Mouse (Mus musculus) c-Kit-positive CD71-positive TER-119-positive erythroid progenitor cells, embryonic 14.5 days (primary cell): ENCODE data around the gene Ahcyl1.

ENCODE experiments used
- DNase-seq: peaks from one replicate; pipeline ENCODE4 v3.0.0-alpha.2; 2013; ENCODE audit warnings: low spot score

The Ahcyl1 gene

DNA sequence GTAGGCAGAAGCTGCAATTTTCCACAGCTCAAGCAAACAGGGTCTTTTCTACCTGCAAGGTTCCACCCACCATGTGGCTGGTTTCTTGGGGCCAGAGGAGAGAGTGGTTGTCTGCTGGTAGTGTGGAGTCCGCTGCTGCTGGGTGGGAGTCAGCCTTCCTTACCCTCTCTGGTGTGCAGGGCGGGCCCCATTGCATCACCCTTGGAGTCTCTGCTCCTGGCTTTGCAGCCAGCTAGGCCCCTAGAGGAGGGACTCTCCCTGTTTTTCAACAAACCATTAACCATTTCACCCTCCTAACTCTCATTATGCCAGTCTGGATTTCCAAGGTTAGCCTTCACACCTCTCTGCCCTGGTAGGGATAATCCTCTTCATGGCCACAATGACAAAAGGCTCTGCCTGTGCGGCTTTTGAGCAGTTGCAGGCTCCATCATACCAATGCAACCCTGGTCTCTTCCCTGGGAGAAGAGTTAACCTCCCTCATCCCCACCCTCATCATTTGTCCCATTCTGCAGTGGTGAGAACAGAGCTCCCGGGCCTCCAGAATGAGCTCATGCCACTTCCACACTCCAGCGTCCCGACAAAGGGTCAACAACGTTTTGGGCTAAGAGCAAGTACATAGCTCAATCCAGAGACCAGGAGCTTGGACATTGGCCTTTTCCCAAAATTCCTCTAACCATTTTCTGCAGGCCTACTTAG lies 7.5 kb upstream of the Ahcyl1 start:
- no peak for DNase-seq

DNA sequence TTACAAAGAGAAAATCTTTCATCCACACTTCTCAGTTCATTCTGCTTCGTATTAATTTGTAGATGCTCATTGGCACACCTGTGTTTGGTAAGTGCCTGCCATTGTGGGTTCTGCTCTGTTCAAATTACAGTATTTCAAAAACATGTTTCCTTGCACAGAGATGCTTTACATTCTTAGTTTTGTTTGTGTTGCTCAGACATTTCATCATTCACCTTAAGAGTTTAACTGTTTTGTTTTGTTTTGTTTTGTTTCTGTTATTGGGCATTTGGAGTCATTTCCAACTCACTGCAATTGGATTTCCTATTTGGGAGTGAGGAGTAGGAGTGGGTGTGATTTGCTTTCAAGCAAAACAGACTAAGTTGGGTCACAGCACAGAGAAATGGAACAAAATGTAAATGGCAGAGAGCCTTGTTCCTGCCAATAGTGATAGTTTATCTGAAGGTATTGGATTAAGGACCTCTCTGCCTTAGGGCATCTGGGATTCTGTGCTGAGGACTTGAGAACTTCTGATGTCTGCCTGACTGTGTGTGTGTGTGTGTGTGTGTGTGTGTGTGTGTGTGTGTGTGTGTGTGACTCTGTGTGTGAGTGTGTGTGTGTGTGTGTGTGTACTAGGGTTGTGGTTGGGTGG lies 5.5 kb upstream of the Ahcyl1 start:
- DNase-seq, result no peak

DNA sequence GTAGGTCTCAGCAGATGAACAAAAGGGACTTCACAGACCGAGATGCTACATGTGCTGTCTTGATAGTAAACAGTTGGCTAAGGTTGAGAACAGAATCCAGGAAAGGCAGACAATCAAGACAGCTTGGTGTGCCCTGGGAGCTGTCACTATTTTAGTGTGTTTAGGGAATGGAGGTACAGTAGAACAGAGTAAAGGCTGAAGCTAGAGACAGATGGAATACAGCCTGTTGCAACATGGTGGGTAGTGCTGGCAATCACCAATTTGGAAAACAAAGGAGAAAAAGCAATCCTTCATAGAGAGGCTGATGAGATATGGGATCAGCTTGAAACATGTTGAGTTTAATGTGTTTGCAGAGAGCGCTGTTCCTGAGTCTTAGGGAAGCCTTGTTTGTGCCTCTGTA lies 4.3 kb upstream of the Ahcyl1 start:
- no peak for DNase-seq

DNA sequence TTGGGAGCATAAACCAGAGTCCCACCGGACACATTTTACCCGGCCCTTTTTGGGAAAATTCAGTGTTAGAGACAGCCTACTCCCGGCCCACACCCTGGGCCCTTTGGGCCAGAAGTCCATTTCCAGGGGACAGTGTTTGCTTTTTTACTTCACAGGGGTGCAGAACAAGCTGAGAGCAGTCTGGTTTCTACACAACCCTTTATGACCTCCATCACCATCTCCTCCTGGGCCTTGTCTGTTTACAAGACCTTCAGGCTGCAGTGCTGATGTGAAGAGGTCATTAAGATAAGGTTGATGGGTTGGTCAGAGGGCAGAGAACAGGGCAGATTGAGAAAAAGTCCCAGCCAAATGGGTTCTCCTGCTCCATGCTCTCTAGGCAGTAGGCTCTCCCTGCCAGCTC lies 550 bp upstream of the Ahcyl1 start:
- DNase-seq, result no peak

DNA sequence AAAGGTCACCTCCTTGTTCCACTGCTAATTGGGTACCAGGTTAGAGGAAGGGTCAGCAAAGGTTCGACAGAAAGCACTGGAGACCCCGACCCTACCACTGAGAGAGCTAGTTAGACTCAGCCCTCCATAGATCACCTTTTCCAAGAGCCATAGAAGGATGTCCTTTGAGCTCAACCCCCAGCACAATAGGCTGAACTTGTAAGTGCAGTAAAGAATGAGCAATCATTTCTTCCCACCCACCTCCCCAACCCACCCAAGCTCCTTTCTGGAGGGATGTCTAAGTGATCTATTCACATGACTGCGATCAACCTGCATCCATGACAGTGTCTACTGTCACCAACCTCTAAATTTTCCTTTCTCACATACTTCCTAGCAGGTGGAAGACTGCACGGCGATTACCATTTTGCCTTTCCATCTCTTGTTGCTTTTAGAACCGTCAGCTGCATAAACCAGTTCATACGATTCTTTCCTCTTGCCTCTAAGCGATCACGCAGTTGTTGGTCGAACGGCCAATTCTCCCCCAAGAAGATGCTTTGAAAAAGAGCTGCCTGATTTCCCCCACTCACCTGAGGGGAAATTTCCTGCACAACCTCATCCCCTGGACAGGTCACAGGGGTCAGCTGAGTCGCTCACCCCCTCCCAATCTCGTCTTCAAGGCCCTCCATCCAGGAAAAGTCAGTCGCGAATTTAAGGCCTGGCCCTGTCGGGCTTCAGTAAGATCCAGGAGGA lies 977 bp downstream of the Ahcyl1 start:
- DNase-seq, result peak; percentile 26

DNA sequence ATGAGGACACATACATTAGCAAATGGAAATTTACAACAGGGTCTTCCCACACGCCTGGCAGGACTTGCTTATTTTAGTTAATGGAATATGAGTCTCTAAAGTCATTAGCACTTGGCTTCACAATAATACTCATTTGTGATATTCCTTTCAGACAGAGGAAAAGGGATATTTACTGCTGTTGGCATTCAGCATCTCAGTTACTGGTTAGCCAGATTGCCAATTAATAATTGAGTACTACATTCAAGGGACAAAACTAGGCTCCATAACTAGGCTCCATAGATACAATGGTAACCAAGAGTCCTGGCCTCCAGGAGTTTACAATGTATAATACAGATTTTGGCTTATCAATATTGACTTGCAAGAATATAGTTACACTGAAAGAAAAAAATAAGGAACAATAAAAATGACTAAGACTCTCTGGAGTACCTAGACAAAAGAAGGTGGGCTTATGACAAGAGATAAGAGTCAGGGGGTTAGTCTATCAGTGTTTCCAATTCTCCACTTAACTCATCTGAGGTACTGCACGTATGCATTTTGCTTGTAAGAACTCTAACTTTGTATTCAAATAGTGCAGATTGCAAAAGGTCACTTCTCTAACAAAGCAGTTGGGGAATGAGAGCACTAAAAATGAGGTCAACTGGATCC lies 2.0 kb downstream of the Ahcyl1 start:
- no peak for DNase-seq

DNA sequence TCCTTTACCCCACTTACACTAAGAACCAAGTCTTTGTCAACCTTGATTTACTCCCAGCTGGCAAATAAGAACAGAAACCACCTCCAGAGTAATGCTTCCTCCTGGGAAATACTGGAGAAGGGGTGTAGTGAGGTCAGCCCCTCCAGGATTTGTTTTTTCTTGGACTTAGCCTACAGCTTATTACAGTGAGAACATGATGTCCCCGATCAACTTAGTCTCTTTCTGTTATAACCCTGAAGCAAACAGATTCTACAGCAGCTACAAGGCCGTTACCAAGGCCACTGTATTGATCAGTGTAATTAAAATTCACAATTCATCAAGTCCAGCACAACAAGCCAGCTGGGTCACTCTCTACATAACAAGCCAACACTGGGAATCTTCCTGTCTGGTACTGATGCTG lies 6.0 kb downstream of the Ahcyl1 start:
- DNase-seq, result no peak

DNA sequence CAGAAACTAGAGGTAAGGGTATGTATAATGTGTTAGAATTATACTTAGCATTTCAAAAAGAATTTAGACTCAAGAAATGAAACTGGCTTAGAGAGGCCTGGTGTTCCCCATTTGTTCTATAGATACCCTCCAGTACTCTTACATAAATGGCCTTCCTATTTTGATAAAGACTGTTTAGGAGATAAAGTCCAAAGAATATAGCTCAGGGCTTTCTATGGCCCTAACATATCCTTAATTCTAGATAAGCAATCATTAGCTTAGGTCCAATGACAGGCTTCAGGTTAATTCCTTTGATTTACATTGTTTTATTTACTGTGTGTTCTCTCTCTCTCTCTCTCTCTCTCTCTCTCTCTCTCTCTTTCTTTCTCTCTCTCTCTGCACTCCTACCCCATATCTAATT lies 7.1 kb downstream of the Ahcyl1 start:
- DNase-seq, result no peak

DNA sequence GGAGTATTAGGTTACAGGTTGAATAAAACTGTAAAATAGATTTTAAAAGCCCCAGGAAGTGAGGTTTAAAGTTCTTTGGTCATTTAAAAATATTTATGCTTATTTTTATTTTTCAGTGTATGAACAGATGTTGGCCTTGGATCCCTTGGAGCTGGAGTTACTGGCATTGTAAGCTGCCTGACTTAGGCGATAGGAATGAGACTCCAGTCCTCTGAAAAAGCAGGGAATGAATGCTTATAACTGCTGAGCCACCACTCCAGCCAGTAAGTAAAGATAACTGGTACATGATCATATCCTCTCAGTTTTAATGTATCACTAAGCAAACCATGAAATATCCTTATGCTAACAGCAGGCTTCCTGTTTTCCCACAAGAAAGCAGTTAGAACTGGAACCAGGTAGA lies 8.1 kb downstream of the Ahcyl1 start:
- no peak for DNase-seq

DNA sequence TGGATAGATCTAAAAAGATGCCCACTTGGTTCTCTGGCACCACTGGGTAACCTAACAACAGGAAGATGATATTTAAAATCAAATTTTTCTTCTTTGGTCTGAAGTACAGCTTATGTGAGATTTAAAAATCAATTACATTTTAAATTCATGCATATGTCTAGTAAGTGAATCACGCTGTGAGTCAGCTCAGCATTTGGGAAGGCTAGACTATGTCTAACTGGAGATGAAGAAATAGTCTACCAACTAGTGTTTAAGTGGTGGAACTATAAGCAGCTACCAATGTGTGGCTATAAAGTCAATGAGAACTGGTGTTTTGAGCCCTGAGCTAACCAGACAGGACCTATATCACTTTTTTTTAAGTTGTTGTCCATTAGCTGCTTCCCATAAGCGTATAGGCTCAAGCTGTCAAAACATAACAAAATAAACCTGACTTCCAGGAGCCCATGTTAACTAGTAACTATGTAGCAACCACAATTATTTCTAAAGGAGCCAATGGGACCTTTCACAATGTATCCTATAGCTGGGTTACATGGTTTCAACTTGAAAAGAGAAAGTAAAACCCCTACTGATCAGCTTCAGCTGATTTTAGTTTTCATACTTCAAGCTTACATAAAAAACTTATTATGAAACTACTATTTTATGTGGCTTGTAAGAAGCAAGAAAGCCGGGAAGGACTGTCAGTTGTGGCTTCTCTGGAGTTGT lies 9.9 kb downstream of the Ahcyl1 start:
- DNase-seq, result no peak

DNA sequence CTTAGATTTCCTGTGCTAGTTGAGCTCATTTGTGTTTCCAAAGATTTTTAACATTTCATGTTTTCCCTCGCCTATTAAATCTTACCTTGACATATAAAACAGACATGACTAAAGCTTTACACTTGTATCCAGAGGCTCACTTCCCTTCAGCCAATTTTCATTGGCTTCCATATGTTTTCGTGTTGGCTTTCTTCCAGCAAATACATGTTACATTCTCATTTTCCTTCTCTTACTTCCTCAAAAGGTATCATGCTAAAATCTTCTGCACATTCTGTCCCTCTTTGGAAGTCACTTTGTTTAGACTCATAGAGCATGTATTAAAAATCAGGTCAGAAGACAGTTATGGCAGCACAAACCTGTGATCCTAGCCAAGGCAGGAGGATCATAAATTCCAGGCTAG lies 10.7 kb downstream of the Ahcyl1 start:
- no peak for DNase-seq

DNA sequence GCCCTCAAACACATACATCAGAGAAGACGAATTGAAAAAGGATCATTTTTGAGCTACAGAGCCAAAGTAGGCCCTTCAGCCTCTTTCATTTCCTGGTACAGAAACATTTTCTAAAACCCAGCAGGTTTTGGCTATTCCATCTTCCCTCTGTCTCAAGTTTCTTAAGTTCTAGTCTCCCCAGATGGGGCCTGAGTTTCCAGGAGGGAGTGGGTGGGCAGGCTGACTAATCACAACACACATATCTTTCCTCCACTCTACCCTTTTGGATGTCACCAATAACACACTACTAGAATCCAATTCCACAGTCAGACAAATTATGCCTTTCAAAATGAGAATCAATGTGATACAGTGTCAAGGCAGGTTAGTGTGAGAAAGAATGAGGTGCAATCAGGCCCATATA lies 12.8 kb downstream of the Ahcyl1 start:
- no peak for DNase-seq

DNA sequence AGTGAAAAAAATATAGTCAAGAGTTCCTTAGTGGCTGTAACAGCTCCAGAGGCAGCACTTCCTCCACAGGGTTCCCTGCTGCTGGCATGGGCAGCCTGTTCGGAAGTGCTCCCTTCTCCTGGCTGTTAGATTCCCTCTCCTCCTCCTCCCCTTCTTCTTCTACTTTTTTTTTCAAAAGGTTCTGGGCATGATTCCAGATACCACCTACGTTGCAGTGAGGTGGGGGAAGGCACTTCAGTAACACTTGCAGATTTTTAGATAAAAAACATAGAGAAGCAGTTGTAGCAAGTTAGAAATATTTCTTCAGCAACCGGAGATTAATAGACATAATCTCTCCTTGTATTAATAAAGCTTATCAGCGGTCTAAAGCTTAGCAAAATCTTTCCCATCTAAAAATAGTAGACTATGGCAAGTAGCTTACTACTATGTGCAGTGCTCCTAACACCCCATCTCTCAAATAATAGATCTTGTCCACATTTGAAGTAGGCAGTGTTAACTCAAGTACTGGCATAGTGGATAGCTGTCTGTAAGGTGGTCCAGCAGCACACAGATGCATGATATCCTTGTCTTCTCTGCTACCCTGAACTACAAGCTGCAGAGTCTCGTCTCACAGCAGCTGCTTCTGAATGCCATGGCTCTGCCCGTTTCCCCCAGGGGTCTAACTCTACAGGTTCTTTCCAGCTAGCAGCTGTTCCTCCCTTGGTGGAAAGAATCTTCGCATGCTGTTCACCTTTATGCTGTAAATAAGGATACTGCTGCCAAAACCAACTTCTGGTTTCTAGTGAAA lies 15.4 kb downstream of the Ahcyl1 start:
- no peak for DNase-seq

DNA sequence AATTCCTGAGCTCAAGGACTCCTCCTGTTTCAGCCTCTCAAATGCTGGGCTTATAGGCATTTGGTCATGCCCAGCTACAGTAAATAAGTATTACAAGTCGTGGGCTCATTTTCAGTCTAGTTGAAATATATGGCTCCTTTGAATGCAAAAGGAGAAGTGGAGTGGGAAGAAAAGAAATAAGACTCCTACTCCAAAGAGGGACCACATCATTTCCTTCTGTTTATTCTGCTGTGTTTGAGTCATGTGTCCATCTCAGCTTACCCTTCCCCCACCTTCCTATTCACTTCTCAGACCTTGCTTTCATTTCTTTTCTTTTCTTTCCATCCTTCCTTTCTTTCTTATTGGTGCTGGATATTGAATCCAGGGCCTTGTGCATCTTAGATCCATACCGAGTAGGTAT lies 24.9 kb downstream of the Ahcyl1 start:
- DNase-seq, result no peak

DNA sequence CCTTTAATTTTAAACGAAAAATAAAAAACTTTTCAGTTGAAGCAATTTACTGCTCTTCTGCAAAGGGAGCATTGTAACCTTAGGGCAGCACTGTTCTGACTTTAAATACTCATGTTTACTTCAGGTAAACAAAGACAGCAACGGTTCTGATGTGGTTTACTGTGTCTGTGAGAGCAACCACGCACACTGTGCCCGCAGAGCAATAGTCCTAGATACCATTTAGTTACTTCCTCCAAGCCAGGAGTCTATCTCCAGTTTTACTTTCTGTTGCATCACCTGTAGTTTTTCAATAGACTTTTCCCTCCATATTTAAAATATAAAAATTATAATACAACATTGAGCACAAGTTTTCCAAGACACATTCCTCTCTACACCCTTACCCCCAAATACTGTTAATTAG lies 25.9 kb downstream of the Ahcyl1 start:
- no peak for DNase-seq

DNA sequence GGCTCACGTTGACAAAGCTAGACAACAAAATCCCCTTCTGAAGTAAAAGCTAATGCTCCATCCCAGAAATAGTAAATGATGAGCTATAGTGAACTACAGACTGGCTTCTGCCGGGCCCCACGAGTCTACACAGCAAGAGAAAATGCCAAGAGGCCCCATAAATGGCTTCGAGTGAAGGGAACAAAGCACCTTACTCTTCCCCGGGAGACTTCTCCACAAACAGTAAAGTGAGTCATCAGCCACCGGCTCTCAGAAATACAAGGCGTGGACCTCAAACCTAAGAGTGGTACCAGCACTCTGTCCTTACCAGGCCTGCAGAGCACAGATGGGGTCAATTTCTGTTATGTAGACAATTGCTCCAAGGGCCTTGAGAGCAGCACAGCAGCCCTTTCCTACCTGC lies 27.6 kb downstream of the Ahcyl1 start:
- no peak for DNase-seq

DNA sequence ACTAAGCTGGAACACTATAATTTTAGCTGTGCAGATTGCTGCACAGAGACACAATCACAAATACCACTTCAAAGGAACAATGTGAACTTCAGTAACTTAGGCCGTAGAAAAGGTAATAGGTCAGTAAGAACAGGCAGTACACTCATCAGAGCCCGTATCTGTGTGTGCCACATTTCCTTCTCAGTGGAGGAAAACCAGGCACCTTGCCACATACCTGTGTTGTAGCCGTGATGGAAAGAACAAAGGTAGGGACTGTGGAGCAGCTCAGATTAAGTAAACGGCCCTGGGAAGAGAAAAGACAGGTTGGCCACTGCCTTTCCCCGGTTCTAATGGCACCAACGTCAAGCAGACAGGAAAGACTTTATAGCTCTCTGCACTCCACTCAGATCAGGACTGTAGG lies 28.9 kb downstream of the Ahcyl1 start:
- no peak for DNase-seq

DNA sequence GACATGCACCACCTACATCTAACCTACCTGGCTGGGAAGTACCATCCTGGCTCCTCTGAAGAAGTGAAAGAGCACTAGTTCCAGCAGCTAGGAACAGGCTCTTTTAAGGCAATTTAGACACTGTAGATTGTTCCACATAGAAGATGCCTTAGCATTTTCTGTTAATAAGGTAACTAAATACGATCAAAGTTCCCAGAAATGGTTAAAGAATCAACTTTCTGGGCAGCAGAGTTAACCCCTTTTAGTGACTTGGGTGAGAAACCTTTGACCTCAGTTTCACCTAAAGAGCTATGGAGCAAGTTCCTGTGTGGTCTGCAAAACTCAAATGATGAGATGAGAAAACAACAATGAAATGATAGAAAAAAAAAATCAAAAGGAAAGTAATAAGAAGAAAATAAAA lies 31.7 kb downstream of the Ahcyl1 start:
- DNase-seq, result no peak

DNA sequence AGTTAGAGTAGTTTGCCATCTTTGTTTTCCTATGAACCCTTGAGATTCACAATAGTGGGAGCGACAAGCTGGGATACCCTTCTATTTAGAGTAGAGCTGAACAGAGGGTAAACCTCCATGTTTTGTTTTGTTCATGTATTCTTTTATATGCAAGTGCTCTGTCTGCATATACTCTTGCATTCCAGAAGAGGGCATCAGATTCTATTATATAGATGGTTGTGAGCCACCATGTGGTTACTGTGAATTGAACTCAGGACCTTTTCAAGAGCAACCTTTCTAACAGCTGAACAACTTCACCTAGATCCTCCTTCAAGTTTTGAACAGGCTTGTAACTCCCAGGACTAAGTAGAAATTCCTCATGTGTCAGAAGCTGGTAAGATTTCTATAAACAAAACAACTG lies 37.4 kb downstream of the Ahcyl1 start:
- no peak for DNase-seq

DNA sequence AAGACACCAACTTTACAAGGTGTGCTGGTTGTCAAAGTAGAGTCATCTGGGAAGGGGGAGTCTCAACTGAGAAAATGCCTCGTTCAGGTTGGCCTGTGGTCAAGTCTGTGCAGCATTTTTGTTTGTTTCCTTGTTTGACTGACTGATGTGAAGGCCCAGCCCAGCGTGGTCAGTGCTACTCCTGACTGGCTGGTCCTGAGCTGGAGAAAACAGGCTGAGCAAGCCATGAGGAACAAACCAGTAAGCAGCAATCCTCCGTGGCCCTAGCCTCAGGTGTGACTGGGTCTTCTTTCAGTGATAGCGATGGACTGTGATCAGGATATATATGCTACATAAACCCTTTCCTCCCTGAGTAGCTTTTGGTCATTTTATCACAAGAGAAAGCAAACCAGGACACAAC lies 39.5 kb downstream of the Ahcyl1 start:
- no peak for DNase-seq

DNA sequence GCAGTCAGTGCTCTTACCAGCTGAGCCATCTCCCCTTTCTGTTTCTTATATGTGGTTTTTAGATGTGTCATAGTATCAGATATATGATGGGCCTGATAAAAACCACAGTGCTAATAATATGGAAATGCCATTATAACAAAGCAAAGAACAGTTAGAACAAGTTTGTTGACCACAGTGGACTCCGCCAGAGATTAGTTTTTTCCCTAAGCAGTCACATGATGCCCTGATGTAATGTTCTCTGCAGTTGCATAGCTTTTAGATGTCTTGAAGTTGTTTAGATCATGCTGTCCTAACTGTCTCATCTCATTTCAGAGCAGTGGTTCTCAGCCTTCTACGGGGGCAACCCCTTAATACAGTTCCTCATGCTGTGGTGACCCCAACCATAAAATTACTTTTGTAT lies 40.2 kb downstream of the Ahcyl1 start:
- no peak for DNase-seq

DNA sequence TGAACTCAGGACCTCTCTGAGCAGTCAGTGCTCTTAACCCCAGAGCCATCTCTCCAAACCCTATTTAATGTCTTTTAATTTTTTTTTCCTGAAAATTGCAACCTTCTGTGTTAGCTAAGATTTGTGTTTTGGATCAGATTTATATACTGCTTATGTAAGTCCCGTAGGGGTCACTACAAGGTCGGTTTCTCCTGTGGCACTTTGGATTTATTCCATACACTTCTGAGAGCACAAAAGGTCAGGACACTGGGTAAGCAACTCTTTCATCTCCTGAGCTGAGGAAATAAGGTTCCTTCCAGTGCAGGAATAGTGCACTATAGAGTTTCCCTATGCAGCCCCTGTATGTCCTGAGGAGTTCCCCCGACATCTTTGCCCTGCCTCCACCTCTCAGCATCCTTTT lies 40.9 kb downstream of the Ahcyl1 start:
- no peak for DNase-seq
